Mouse (Mus musculus) left cerebral cortex, postnatal 36 days (tissue): ENCODE measurements at regions not wholly inside any gene's neighbourhood (a gene's known extent, or its start where the extent isn't known, plus 50 kb on each side); places are given as distances from the start of the nearest gene placed in this dataset.

Source experiments
- DNase-seq, 2 experiments: peaks; one replicate each; pipeline ENCODE4 v3.0.0; 2021 to 2022; ENCODE audit warnings: low spot score in 2 of 2, mixed read lengths in 1 of 2
- intact Hi-C: fragments of 180-260 bp; cut with DNase I; formaldehyde crosslinking; loops from one replicate; pipeline ENCODE4 v1.15.1; 2025

GRCm38 (mm10) chr4:70952671-70953070, 417.9 kb upstream of the Megf9 start:
- peak; percentile 13 to 14 for DNase-seq
- intact Hi-C loops = no loop called here

DNA sequence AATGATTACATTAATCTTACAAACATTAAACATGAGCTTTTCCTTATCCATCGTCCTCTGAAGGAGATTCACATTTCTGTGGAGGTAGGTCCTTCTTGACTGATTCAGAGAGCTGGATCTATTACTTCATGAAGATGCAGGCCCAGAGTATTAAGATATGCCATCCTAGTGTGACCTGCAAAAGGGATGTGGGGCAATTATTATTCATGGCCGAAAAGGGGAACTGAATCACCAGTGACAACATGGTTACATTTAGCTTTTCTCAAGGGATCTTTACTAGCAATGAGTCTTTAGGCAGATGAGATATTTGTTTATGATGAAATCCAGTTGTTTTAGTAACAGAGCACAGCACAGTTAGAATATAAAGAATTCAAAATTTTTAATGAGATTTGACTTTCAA, 405.4 kb upstream of the Megf9 start:
- DNase-seq = no peak
- intact Hi-C loops = no loop called here

- no peak for DNase-seq
These were observed 399.3 kb upstream of the Megf9 start for GRCm38 (mm10) chr4:70934140-70934539.

DNA sequence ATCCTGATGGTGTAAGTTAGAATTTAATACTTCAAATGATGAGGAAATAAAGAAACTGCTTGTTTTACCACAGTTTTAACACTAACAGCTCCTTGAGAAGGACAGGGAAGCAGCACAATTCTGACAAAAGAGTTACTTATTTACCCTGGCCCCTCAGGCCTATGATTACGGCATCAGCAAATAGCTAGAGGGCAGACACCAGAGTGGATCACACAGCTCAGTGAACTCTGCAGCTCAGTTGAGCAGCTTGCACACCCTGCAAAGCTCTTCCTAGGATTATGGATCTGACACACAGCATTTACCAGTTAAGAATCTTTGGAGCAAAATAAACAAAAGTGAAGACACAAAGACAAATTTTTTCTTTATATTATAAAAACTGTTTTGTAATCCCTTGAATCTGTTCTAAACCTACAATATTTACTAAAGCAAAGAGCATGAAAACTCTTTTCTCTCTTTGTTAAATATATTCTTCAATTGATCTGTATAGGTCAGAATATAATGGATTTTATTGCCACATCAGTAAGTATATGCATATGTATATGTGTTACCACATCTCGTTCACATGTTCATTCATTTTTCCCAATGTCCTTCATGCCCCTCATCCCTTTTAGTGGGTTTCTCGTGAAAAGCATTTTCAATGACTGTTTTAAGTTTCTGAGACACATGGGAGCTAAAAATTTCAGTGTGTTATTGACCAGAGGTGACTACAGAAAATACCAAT, 387.3 kb upstream of the Megf9 start:
- intact Hi-C loops = no loop called here
- DNase-seq = no peak

More at GRCm38 (mm10) chr4:70934140-70934539, 399.3 kb upstream of the Megf9 start:
- intact Hi-C loops = no loop called here

DNA sequence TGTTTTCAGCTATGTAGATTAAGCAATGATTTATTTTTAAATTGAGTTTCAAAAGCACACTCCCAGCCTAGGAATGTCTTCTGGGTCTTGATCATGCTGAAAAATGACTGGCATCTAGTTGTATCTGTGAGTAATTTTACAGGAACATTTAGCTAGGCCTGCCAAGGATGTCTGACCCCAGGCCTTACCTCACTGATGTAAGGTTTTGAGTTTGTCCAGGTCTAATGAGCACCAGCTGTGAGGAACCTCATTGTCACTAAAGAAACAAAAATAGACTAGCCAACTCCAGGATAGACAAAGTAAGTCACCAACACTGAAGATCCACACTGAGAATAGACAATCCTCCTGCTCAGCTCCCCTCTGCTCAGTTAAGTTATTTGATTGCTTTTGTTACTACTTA, 379.8 kb upstream of the Megf9 start:
- intact Hi-C loops = no loop called here
- no peak for DNase-seq

DNA sequence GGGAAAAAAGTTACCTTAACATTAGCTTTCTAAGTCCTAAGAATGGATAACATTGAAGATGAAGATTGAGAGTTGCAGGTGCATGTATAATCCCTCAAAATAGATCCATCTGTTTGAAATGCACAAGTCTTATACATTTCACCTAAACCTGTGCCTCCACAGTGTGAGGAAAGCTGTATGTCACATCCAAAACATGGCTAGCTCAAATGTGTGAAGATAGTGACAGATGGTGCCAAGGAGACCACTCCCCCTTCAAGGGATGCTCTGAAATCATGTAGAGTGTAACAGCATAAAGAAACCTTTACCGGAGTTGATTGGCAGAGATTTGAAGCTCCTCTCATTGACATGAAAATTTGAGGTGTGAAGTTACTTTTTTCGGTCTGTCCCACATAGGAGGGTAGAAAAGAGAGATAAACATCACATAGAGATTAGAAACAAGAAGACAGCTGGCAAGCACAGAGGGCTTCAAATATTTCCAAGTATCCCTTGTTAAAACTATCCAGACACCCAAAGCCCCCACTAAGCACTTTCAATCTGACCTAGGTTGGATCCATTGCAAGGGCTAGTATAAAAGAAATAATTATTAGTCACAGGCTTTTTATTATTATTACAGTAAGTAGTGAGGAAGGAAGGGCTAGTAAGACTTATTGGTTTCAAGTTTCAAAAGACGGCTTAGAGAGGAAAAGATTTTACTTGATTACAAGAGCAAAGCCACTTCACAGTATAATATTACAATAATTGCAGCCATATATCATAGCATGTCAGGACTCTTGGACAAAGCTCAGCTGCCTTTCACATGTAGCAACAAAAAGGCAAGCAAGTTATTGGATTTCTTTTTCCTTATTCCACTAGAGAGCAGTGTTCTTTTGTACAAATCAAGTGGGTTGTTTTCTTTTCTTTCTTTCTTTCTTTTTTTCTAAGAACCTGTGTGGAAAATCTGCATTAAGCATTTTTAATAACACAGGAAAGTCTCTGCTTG, 372.3 kb upstream of the Megf9 start:
- no peak for DNase-seq
- intact Hi-C loops = no loop called here
